Mouse (Mus musculus): ENCODE data around the gene Larp4b. TPM values are rescaled to one million over a fixed set of nuclear protein-coding genes. Genes with fewer than 3 reads are reported as not detected.

The Larp4b gene
- total RNA-seq, 2 experiments from 2014 or later = 76.3 to 81.3 TPM

- intact Hi-C loops (cut with DNase I) = no loop called here
- no peak for DNase-seq (ENCODE audit: low spot score)
Observed at GRCm38 (mm10) chr13:9198728-9199464, 105.2 kb downstream of the Larp4b start.

GRCm38 (mm10) chr13:9199465-9199844 lies 105.8 kb downstream of the Larp4b start:
- intact Hi-C loops (cut with DNase I) = no loop called here
- no peak for DNase-seq (ENCODE audit: low spot score)

- DNase-seq (ENCODE audit: low spot score) = no peak
- intact Hi-C loops (cut with DNase I) = no loop called here
Observed at GRCm38 (mm10) chr13:9222761-9223405, 129.2 kb downstream of the Larp4b start.

Other genes starting within 250 kb of the Larp4b start
- gene Wdr37, start 222.0 kb upstream of the Larp4b start, total RNA-seq (2021) = 10 to 100 TPM; 28.9 to 35.2 TPM
- gene Idi1, start 208.4 kb upstream of the Larp4b start, total RNA-seq (2021) = 1 to 10 TPM; 5.6 to 6.4 TPM
- not detected for gene Gm9745, start 145.7 kb upstream of the Larp4b start, total RNA-seq (2021)
- gene Idi2, start 141.0 kb upstream of the Larp4b start, total RNA-seq (2021) = not detected
- 10 to 100 TPM; 38.4 to 40.2 TPM for gene Gtpbp4, start 97.8 kb upstream of the Larp4b start, total RNA-seq (2021)
- gene Dip2c, start 182.6 kb downstream of the Larp4b start, total RNA-seq (2021) = 10 to 100 TPM; 41.8 to 46.0 TPM

All from heart, postnatal 25 days (tissue).